Mouse (Mus musculus) midbrain, embryonic 16.5 days (tissue): Measurements from ENCODE around the gene Khdrbs1. TPM values are rescaled to one million over a fixed set of nuclear protein-coding genes. Genes with fewer than 3 reads are reported as not detected.
"Not testable (repeated sequence)": the region's sequence is repeated elsewhere in the genome, so short reads cannot be mapped to it uniquely, and the experiment has no call there.

Experiments
- ATAC-seq: fragments of 200-750 bp; cut with Nextera tagmentation; 2 replicates; pipeline ENCODE4 v1.8.0; 2017; ENCODE audit warnings: moderate TSS enrichment
- H3K27ac ChIP-seq: fragments of 300-500 bp; sonication (generic); 2 replicates; pipeline ENCODE4 v1.5.1; 2014; ENCODE audit warnings: mild to moderate bottlenecking, low read length, mixed read lengths
- H3K27me3 ChIP-seq: fragments of 300-500 bp; sonication (generic); 2 replicates; pipeline ENCODE4 v1.6.1; 2014; ENCODE audit warnings: low read depth, low read length, mixed read lengths; ENCODE audit not compliant: control insufficient read depth, insufficient read depth
- H3K36me3 ChIP-seq: fragments of 300-500 bp; sonication (generic); 2 replicates; pipeline ENCODE4 v1.6.1; 2014; ENCODE audit warnings: mild to moderate bottlenecking, low read length, moderate library complexity, mixed read lengths; ENCODE audit not compliant: control insufficient read depth, insufficient read depth
- H3K4me1 ChIP-seq: fragments of 300-500 bp; sonication (generic); 2 replicates; pipeline ENCODE4 v1.6.1; 2014; ENCODE audit warnings: mild to moderate bottlenecking, low read length, mixed read lengths; ENCODE audit not compliant: control insufficient read depth, insufficient read depth
- H3K4me2 ChIP-seq: fragments of 300-500 bp; sonication (generic); 2 replicates; pipeline ENCODE4 v1.6.1; 2014; ENCODE audit warnings: mild to moderate bottlenecking, low read length, mixed read lengths
- H3K4me3 ChIP-seq: fragments of 300-500 bp; sonication (generic); 2 replicates; pipeline ENCODE4 v1.5.1; 2014; ENCODE audit warnings: low read depth, mild to moderate bottlenecking, low read length, moderate library complexity, mixed read lengths
- H3K9ac ChIP-seq: fragments of 300-500 bp; sonication (generic); 2 replicates; pipeline ENCODE4 v1.6.1; 2014; ENCODE audit warnings: low read depth, low read length, mixed read lengths
- H3K9me3 ChIP-seq: fragments of 300-500 bp; sonication (generic); replicated peaks from 2 replicates; pipeline ENCODE4 v1.6.1; 2014; ENCODE audit warnings: mild to moderate bottlenecking, low read length, mixed read lengths; ENCODE audit not compliant: control insufficient read depth, poor library complexity, severe bottlenecking
- WGBS: fragments of 180-500 bp; shearing (Covaris S2); extraction: QIAGEN DNeasy Blood & Tissue Kit; methylation state at CpG from one replicate; pipeline ENCODE4 v1.1.7; 2014; 5-methylcytosine and 5-hydroxymethylcytosine counted together
- polyA plus RNA-seq: library from polyadenylated mRNA; unstranded; fragments of >200 nt; fragmentation: Nextera tagmentation; extraction: Ambion mirVana; gene quantifications from 2 replicates; pipeline ENCODE4 v1.2.1, GENCODE M21; 2015

Khdrbs1 gene
- polyA plus RNA-seq, 1 experiment from 2014 or later: 116 TPM

- H3K27ac ChIP-seq: no peak overlapping the region
- no peak overlapping the region for H3K4me3 ChIP-seq
- ATAC-seq: no peak; the same call in 1 of the 2 replicates
- 8% methylated on average over 4 of the region's 4 CpGs for WGBS
- no peaks in the 10 kb centered on the region for H3K27me3 ChIP-seq
- no peaks in the 10 kb centered on the region for H3K9me3 ChIP-seq
- no peak overlapping the region for H3K4me2 ChIP-seq
- no peak overlapping the region for H3K9ac ChIP-seq
- H3K36me3 ChIP-seq: no peaks in the 10 kb centered on the region
- peaks cover 10% of the 10 kb centered on the region for H3K4me1 ChIP-seq
Measured at GRCm38 (mm10) chr4:129781881-129782675, 40.0 kb upstream of the Khdrbs1 start.

- H3K36me3 ChIP-seq: no peaks in the 10 kb centered on the region
- H3K4me2 ChIP-seq: peak overlapping the region; percentile 28
- H3K27ac ChIP-seq: peak overlapping the region; percentile 62
- no peaks in the 10 kb centered on the region for H3K9me3 ChIP-seq
- H3K4me3 ChIP-seq: no peak overlapping the region
- peaks cover 19% of the 10 kb centered on the region for H3K4me1 ChIP-seq
- H3K27me3 ChIP-seq: no peaks in the 10 kb centered on the region
- H3K9ac ChIP-seq: no peak overlapping the region
- WGBS: 5% methylated on average over 21 of the region's 21 CpGs
- no peak for ATAC-seq
Measured at GRCm38 (mm10) chr4:129771672-129772521, 29.8 kb upstream of the Khdrbs1 start.

GRCm38 (mm10) chr4:129771314-129771671, 29.2 kb upstream of the Khdrbs1 start:
- no peaks in the 10 kb centered on the region for H3K27me3 ChIP-seq
- H3K9me3 ChIP-seq: no peaks in the 10 kb centered on the region
- peak overlapping the region; percentile 28 for H3K4me2 ChIP-seq
- ATAC-seq: no peak; the same call in 1 of the 2 replicates
- peak overlapping the region; percentile 62; the same call in 1 of the 2 replicates for H3K27ac ChIP-seq
- no peak overlapping the region for H3K4me3 ChIP-seq
- no peaks in the 10 kb centered on the region for H3K36me3 ChIP-seq
- WGBS: 21% methylated on average over 7 of the region's 7 CpGs
- peaks cover 19% of the 10 kb centered on the region for H3K4me1 ChIP-seq
- no peak overlapping the region for H3K9ac ChIP-seq

- peaks cover 19% of the 10 kb centered on the region for H3K4me1 ChIP-seq
- H3K9me3 ChIP-seq: no peaks in the 10 kb centered on the region
- H3K27ac ChIP-seq: no peak overlapping the region
- no peak overlapping the region for H3K9ac ChIP-seq
- H3K4me3 ChIP-seq: no peak overlapping the region
- 70% methylated on average over 6 of the region's 6 CpGs for WGBS
- no peaks in the 10 kb centered on the region for H3K27me3 ChIP-seq
- no peak overlapping the region for H3K4me2 ChIP-seq
- ATAC-seq: no peak
- H3K36me3 ChIP-seq: no peaks in the 10 kb centered on the region
Measured at GRCm38 (mm10) chr4:129770600-129770999, 28.5 kb upstream of the Khdrbs1 start.

- H3K4me2 ChIP-seq, ATAC-seq, H3K9ac ChIP-seq, H3K4me3 ChIP-seq, H3K9me3 ChIP-seq, H3K27ac ChIP-seq, H3K36me3 ChIP-seq, H3K27me3 ChIP-seq: not testable (repeated sequence)
- H3K4me1 ChIP-seq: peaks cover 15% of the 10 kb centered on the region
- 80% methylated on average over 3 of the region's 3 CpGs for WGBS
Measured at GRCm38 (mm10) chr4:129768742-129769141, 26.6 kb upstream of the Khdrbs1 start.

- Histone ChIP-seq H3K9ac (no peak overlapping the region), H3K36me3 (no peaks in the 10 kb centered on the region), H3K27ac (no peak overlapping the region), H3K4me1 (peaks cover 15% of the 10 kb centered on the region), H3K4me2 (no peak overlapping the region), H3K9me3 (no peaks in the 10 kb centered on the region), H3K4me3 (no peak overlapping the region), H3K27me3 (no peaks in the 10 kb centered on the region)
- 80% methylated on average over 8 of the region's 8 CpGs for WGBS
- ATAC-seq: no peak
Measured at GRCm38 (mm10) chr4:129767782-129768181, 25.7 kb upstream of the Khdrbs1 start.

GRCm38 (mm10) chr4:129765351-129765750, 23.2 kb upstream of the Khdrbs1 start:
- WGBS: 83% methylated on average over 3 of the region's 3 CpGs
- no peak overlapping the region for H3K4me2 ChIP-seq

GRCm38 (mm10) chr4:129762496-129762895, 20.4 kb upstream of the Khdrbs1 start:
- H3K4me1 ChIP-seq, H3K36me3 ChIP-seq, H3K27me3 ChIP-seq, H3K27ac ChIP-seq, H3K4me2 ChIP-seq, H3K9ac ChIP-seq, H3K4me3 ChIP-seq, ATAC-seq, H3K9me3 ChIP-seq: not testable (repeated sequence)
- 65% methylated on average over 1 of the region's 1 CpGs for WGBS

More at GRCm38 (mm10) chr4:129765351-129765750, 23.2 kb upstream of the Khdrbs1 start:
- Histone ChIP-seq H3K27me3 (no peaks in the 10 kb centered on the region), H3K9me3 (no peaks in the 10 kb centered on the region), H3K4me3 (no peak overlapping the region), H3K4me1 (no peaks in the 10 kb centered on the region), H3K36me3 (no peaks in the 10 kb centered on the region), H3K9ac (no peak overlapping the region), H3K27ac (no peak overlapping the region)
- ATAC-seq: no peak

GRCm38 (mm10) chr4:129761606-129762005, 19.5 kb upstream of the Khdrbs1 start:
- H3K27ac ChIP-seq: no peak overlapping the region
- H3K9ac ChIP-seq: no peak overlapping the region
- H3K9me3 ChIP-seq: no peaks in the 10 kb centered on the region
- H3K4me1 ChIP-seq: no peaks in the 10 kb centered on the region
- no peak overlapping the region for H3K4me2 ChIP-seq
- no peak for ATAC-seq
- H3K4me3 ChIP-seq: no peak overlapping the region
- WGBS: 93% methylated on average over 12 of the region's 12 CpGs
- H3K27me3 ChIP-seq: no peaks in the 10 kb centered on the region
- H3K36me3 ChIP-seq: no peaks in the 10 kb centered on the region
